Mouse (Mus musculus) midbrain, postnatal 0 days (tissue): Measurements from ENCODE around the gene Cdpf1. TPM values are rescaled to one million over a fixed set of nuclear protein-coding genes. Genes with fewer than 3 reads are reported as not detected.

Experiments used
- ATAC-seq: fragments of 200-750 bp; cut with Nextera tagmentation; 2 replicates; pipeline ENCODE4 v1.8.0; 2017; ENCODE audit warnings: moderate number of reproducible peaks, mild to moderate bottlenecking, moderate TSS enrichment, moderate library complexity; ENCODE audit not compliant: low FRiP score
- DNase-seq: peaks from one replicate; pipeline ENCODE4 v3.0.0-alpha.2; 2015; ENCODE audit warnings: low spot score
- H3K27ac ChIP-seq: fragments of 300-500 bp; sonication (generic); 2 replicates; pipeline ENCODE4 v1.5.1; 2014; ENCODE audit warnings: low read depth, mild to moderate bottlenecking, low read length, mixed read lengths
- H3K27me3 ChIP-seq: fragments of 300-500 bp; sonication (generic); 2 replicates; pipeline ENCODE4 v1.6.1; 2014; ENCODE audit warnings: low read length, control low read depth, mixed read lengths; ENCODE audit not compliant: insufficient read depth
- H3K36me3 ChIP-seq: fragments of 300-500 bp; sonication (generic); 2 replicates; pipeline ENCODE4 v1.6.1; 2014; ENCODE audit warnings: low read length, control low read depth, mixed read lengths; ENCODE audit not compliant: insufficient read depth
- H3K4me1 ChIP-seq: fragments of 300-500 bp; sonication (generic); 2 replicates; pipeline ENCODE4 v1.6.1; 2014; ENCODE audit warnings: mild to moderate bottlenecking, control low read depth, antibody characterized with exemption, low read length, mixed read lengths; ENCODE audit not compliant: insufficient read depth
- H3K4me2 ChIP-seq: fragments of 300-500 bp; sonication (generic); 2 replicates; pipeline ENCODE4 v1.6.1; 2014; ENCODE audit warnings: low read depth, mild to moderate bottlenecking, low read length, mixed read lengths; ENCODE audit not compliant: poor library complexity, severe bottlenecking
- H3K4me3 ChIP-seq: fragments of 300-500 bp; sonication (generic); 2 replicates; pipeline ENCODE4 v1.5.1; 2014; ENCODE audit warnings: low read depth, mild to moderate bottlenecking, low read length, moderate library complexity
- H3K9ac ChIP-seq: fragments of 300-500 bp; sonication (generic); replicated peaks from 2 replicates; pipeline ENCODE4 v1.6.1; 2014; ENCODE audit warnings: mild to moderate bottlenecking, low read length, moderate library complexity, mixed read lengths; ENCODE audit not compliant: poor library complexity, severe bottlenecking
- H3K9me3 ChIP-seq: fragments of 300-500 bp; sonication (generic); 2 replicates; pipeline ENCODE4 v1.6.1; 2016; ENCODE audit warnings: low read length, control low read depth
- CTCF ChIP-seq: IDR thresholded peaks from 2 replicates; pipeline ENCODE4 v1.5.1; 2016; ENCODE audit warnings: antibody characterized with exemption, mild to moderate bottlenecking
- WGBS: fragments of 180-500 bp; shearing (Covaris S2); extraction: QIAGEN DNeasy Blood & Tissue Kit; methylation state at CpG from one replicate; pipeline ENCODE4 v1.1.7; 2014; 5-methylcytosine and 5-hydroxymethylcytosine counted together
- polyA plus RNA-seq: library from polyadenylated mRNA; unstranded; fragments of >200 nt; fragmentation: Nextera tagmentation; extraction: Ambion mirVana; gene quantifications from 2 replicates; pipeline ENCODE4 v1.2.1, GENCODE M21; 2015
- total RNA-seq: library from RNA; depleted of rRNA; stranded (reverse); fragments of >200 nt; gene quantifications from 2 replicates; pipeline ENCODE4 v1.2.3, GENCODE M21; 2014

Gene Cdpf1
- total and polyA plus RNA-seq, 2 experiments from 2014 or later = 16.2 to 22.8 TPM

- H3K4me3 ChIP-seq = no peak overlapping the region
- no peak for TF ChIP-seq CTCF
- H3K27ac ChIP-seq = no peak overlapping the region
- H3K9me3 ChIP-seq = no peaks in the 10 kb centered on the region
- H3K4me1 ChIP-seq = peaks cover 6% of the 10 kb centered on the region; the same call in 1 of the 2 replicates
- no peak for ATAC-seq
- WGBS = 84% methylated on average over 4 of the region's 4 CpGs
- no peak for DNase-seq
- H3K36me3 ChIP-seq = no peaks in the 10 kb centered on the region
- no peaks in the 10 kb centered on the region for H3K27me3 ChIP-seq
- no peak overlapping the region for H3K9ac ChIP-seq
- H3K4me2 ChIP-seq = no peak overlapping the region
Observed at GRCm38 (mm10) chr15:85806886-85807285, 4.6 kb downstream of the Cdpf1 start.

GRCm38 (mm10) chr15:85802931-85803330 is 8.6 kb downstream of the Cdpf1 start:
- WGBS = 83% methylated on average over 2 of the region's 2 CpGs
- Histone ChIP-seq H3K4me3 (no peak overlapping the region), H3K4me1 (no peaks in the 10 kb centered on the region), H3K36me3 (no peaks in the 10 kb centered on the region), H3K9ac (no peak overlapping the region), H3K27me3 (no peaks in the 10 kb centered on the region), H3K27ac (no peak overlapping the region), H3K9me3 (no peaks in the 10 kb centered on the region), H3K4me2 (no peak overlapping the region)
- DNase-seq (peak; percentile 50), ATAC-seq (no peak)
- TF ChIP-seq CTCF = no peak

DNA sequence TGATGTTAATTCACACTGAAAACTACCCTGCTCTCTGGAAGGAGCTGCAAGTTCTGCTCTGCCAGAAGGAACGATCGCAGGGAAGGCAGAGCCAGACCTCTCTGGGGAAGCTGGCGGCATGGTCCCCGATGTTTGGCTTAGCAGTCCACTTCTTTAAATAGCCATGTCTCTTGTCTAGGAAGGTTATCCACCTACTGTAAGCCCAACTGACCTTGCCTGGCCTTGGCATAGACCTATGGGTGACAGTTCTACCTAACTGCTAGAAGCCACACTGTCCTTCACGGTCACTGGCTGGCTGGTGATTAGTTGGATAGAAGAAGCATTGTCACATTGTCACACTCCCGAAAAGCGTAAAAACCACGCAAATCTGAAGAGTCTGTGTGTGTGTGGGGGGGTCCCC is 12.8 kb downstream of the Cdpf1 start:
- no peaks in the 10 kb centered on the region for H3K36me3 ChIP-seq
- DNase-seq (no peak), ATAC-seq (no peak)
- TF ChIP-seq CTCF = no peak
- no peaks in the 10 kb centered on the region for H3K9me3 ChIP-seq
- H3K4me3 ChIP-seq = no peak overlapping the region
- WGBS = 94% methylated on average over 8 of the region's 8 CpGs
- H3K27ac ChIP-seq = no peak overlapping the region
- no peaks in the 10 kb centered on the region for H3K27me3 ChIP-seq
- no peak overlapping the region for H3K4me2 ChIP-seq
- no peaks in the 10 kb centered on the region for H3K4me1 ChIP-seq
- H3K9ac ChIP-seq = no peak overlapping the region

- H3K27ac ChIP-seq = no peak overlapping the region
- H3K4me1 ChIP-seq = no peaks in the 10 kb centered on the region
- 80% methylated on average over 6 of the region's 6 CpGs for WGBS
- ATAC-seq (no peak), DNase-seq (no peak)
- no peak for TF ChIP-seq CTCF
- no peaks in the 10 kb centered on the region for H3K9me3 ChIP-seq
- no peak overlapping the region for H3K4me2 ChIP-seq
- H3K36me3 ChIP-seq = no peaks in the 10 kb centered on the region
- no peaks in the 10 kb centered on the region for H3K27me3 ChIP-seq
- no peak overlapping the region for H3K9ac ChIP-seq
- no peak overlapping the region for H3K4me3 ChIP-seq
Observed at GRCm38 (mm10) chr15:85795516-85795915, 16.0 kb downstream of the Cdpf1 start.

DNA sequence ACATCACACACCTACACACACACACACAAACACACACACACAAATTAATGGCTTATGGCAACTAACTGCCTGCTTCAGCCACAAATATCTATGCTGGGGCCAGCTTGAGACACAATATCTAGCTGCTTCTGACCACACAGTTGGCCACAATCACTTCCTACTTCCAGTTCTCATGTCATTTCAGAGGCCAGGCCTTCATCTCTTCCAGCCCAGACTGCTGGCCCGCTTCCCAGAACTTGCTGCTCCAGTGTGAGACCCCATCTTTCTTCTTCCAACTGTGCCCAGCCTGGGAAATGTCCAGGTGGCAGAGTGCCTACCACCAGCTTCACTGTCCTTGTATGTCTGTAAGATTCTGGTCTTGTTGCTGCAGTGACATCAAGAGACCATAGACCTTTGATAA is 18.7 kb downstream of the Cdpf1 start:
- H3K4me3 ChIP-seq = no peak overlapping the region
- ATAC-seq (no peak), DNase-seq (peak; percentile 86)
- no peaks in the 10 kb centered on the region for H3K4me1 ChIP-seq
- H3K36me3 ChIP-seq = no peaks in the 10 kb centered on the region
- H3K27ac ChIP-seq = no peak overlapping the region
- H3K9me3 ChIP-seq = no peaks in the 10 kb centered on the region
- no peak for TF ChIP-seq CTCF
- no peaks in the 10 kb centered on the region for H3K27me3 ChIP-seq
- WGBS = 72% methylated on average over 1 of the region's 1 CpGs
- H3K9ac ChIP-seq = no peak overlapping the region
- no peak overlapping the region for H3K4me2 ChIP-seq

DNA sequence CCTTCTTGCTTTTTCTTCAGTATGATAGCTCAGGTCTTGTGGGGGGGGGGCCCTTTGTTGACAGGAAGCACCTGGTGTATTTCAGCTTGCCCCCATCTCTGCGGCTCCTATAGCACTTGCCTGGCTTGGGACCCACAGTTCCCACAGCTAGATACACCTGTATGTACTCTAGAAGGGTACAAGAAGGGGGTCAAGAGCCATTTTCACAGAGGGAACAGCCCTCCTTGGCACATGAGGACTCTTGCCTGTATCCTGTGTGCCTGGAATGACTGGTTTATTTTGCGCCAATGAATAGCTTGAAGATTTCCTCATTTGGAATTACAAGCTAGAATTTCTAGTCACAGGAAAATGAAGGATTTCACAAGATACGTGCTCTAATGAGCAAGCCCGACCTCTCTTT is 20.0 kb downstream of the Cdpf1 start:
- H3K9ac ChIP-seq = no peak overlapping the region
- WGBS = 88% methylated on average over 4 of the region's 4 CpGs
- no peak for TF ChIP-seq CTCF
- H3K4me3 ChIP-seq = no peak overlapping the region
- DNase-seq (no peak), ATAC-seq (no peak)
- H3K4me1 ChIP-seq = no peaks in the 10 kb centered on the region
- no peak overlapping the region for H3K4me2 ChIP-seq
- no peaks in the 10 kb centered on the region for H3K36me3 ChIP-seq
- H3K27me3 ChIP-seq = no peaks in the 10 kb centered on the region
- H3K9me3 ChIP-seq = no peaks in the 10 kb centered on the region
- H3K27ac ChIP-seq = no peak overlapping the region
